ENCODE assay signal across 8 mouse cellular contexts in the genomic region with DNA sequence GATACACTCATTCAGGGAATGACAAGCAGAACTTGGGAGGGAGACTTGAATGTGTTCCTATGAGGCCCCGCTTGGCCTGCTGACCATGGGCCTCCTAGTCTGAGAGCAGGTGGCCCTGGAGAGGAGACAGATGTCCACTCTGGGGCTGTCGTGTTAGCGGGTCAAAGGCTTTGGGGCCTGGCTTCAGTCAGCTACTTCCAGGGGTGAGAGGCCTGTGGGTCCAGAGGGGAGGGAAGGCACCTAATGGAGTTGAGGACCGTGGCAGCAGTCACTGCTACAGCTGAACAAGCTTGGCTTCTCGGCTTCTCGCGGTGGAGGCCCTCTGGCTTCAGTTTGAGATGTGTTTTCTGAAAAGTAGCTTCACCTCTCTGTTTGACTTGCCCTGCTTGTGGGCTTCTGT. TPM values are rescaled to one million over a fixed set of nuclear protein-coding genes. Genes with fewer than 3 reads are reported as not detected.
A peak's percentile ranks its signal among the peaks of the same experiment; 100 is the strongest.
DNase-seq lines count a peak whose midpoint lies in the region; ATAC-seq lines count a peak whose summit lies in the region.
"Not testable (repeated sequence)": the region's sequence is repeated elsewhere in the genome, so short reads cannot be mapped to it uniquely, and the experiment has no call there.

No protein-coding gene starts in this region.

- H3K4me3 ChIP-seq in forebrain, embryonic 10.5 days; heart, embryonic 12.5 days; hindbrain, embryonic 10.5 days; hindbrain, embryonic 16.5 days (ENCODE audit: low read length); kidney, embryonic 16.5 days (ENCODE audit: low read length); midbrain, embryonic 11.5 days (ENCODE audit: low read depth, low read length); neural tube, embryonic 14.5 days (ENCODE audit: low read depth, low read length): not testable (repeated sequence)

- DNase-seq in MN1 (ENCODE audit: low spot score), result peak; percentile 61
- not testable (repeated sequence) for DNase-seq in forebrain, embryonic 10.5 days (ENCODE audit: extremely low spot score, low spot score); hindbrain, embryonic 10.5 days (ENCODE audit: low spot score); midbrain, embryonic 11.5 days (ENCODE audit: low spot score, missing footprints)

- H3K36me3 ChIP-seq in forebrain, embryonic 10.5 days (replicated peaks), result peaks cover 50% of the 10 kb centered on the region
- H3K36me3 ChIP-seq in heart, embryonic 12.5 days; hindbrain, embryonic 16.5 days (ENCODE audit: control insufficient read depth, insufficient read depth, low read length); kidney, embryonic 16.5 days (ENCODE audit: insufficient read depth, low read length); midbrain, embryonic 11.5 days (ENCODE audit: control insufficient read depth, insufficient read depth, low read length); neural tube, embryonic 14.5 days (ENCODE audit: control insufficient read depth, insufficient read depth, low read length): not testable (repeated sequence)
- H3K36me3 ChIP-seq in hindbrain, embryonic 10.5 days, result peaks cover 32% of the 10 kb centered on the region

- WGBS in forebrain, embryonic 10.5 days, result 47% methylated on average over 7 of the region's 7 CpGs
- WGBS in heart, embryonic 12.5 days, result 51% methylated on average over 7 of the region's 7 CpGs
- WGBS in hindbrain, embryonic 10.5 days, result 40% methylated on average over 7 of the region's 7 CpGs
- 34% methylated on average over 7 of the region's 7 CpGs for WGBS in hindbrain, embryonic 16.5 days
- WGBS in kidney, embryonic 16.5 days, result 28% methylated on average over 7 of the region's 7 CpGs
- 33% methylated on average over 7 of the region's 7 CpGs for WGBS in midbrain, embryonic 11.5 days
- WGBS in neural tube, embryonic 14.5 days, result 34% methylated on average over 7 of the region's 7 CpGs

- H3K27ac ChIP-seq in forebrain, embryonic 10.5 days, result peak overlapping the region; percentile 27; the same call in 1 of the 2 replicates
- H3K27ac ChIP-seq in heart, embryonic 12.5 days (ENCODE audit: poor library complexity, severe bottlenecking); kidney, embryonic 16.5 days (ENCODE audit: low read length); midbrain, embryonic 11.5 days (ENCODE audit: low read depth, low read length); neural tube, embryonic 14.5 days (ENCODE audit: low read depth, low read length): not testable (repeated sequence)
- H3K27ac ChIP-seq in hindbrain, embryonic 10.5 days, result peak overlapping the region; percentile 70
- H3K27ac ChIP-seq in hindbrain, embryonic 16.5 days (ENCODE audit: low read depth, low read length), result 0 out of 2 replicates have a peak overlapping the region, but pooled peaks have one; percentile 23

- H3K27me3 ChIP-seq in forebrain, embryonic 10.5 days (ENCODE audit: poor library complexity, severe bottlenecking); heart, embryonic 12.5 days (replicated peaks); hindbrain, embryonic 10.5 days (ENCODE audit: insufficient read depth, poor library complexity, severe bottlenecking); hindbrain, embryonic 16.5 days (replicated peaks; ENCODE audit: control insufficient read depth, insufficient read depth, low read length); kidney, embryonic 16.5 days (ENCODE audit: insufficient read depth, low read length); midbrain, embryonic 11.5 days (ENCODE audit: control insufficient read depth, insufficient read depth, low read length); neural tube, embryonic 14.5 days (ENCODE audit: control insufficient read depth, insufficient read depth, low read length): not testable (repeated sequence)

- not testable (repeated sequence) for ATAC-seq in heart, embryonic 12.5 days (ENCODE audit: insufficient number of reproducible peaks, low FRiP score)
- peak; percentile 29; the same call in 1 of the 2 replicates for ATAC-seq in hindbrain, embryonic 16.5 days
- peak; percentile 13; the same call in 1 of the 2 replicates for ATAC-seq in kidney, embryonic 16.5 days (ENCODE audit: low FRiP score, low TSS enrichment)
- 0 out of 2 replicates have a peak, but pooled peaks have one; percentile 6 for ATAC-seq in midbrain, embryonic 11.5 days (ENCODE audit: low FRiP score)
- ATAC-seq in neural tube, embryonic 14.5 days (ENCODE audit: low read depth), result peak; percentile 12; the same call in 1 of the 2 replicates

- peak overlapping the region; percentile 27; the same call in 1 of the 2 replicates for H3K9ac ChIP-seq in heart, embryonic 12.5 days
- H3K9ac ChIP-seq in hindbrain, embryonic 16.5 days (ENCODE audit: low read depth, low read length); kidney, embryonic 16.5 days (replicated peaks; ENCODE audit: low read length); midbrain, embryonic 11.5 days (ENCODE audit: low read length); neural tube, embryonic 14.5 days (replicated peaks; ENCODE audit: low read depth, low read length): not testable (repeated sequence)

- peaks cover 16% of the 10 kb centered on the region for H3K4me1 ChIP-seq in forebrain, embryonic 10.5 days
- H3K4me1 ChIP-seq in heart, embryonic 12.5 days (replicated peaks), result peaks cover 61% of the 10 kb centered on the region
- peaks cover 18% of the 10 kb centered on the region for H3K4me1 ChIP-seq in hindbrain, embryonic 10.5 days (replicated peaks)
- H3K4me1 ChIP-seq in hindbrain, embryonic 16.5 days (ENCODE audit: control insufficient read depth, insufficient read depth, low read depth, low read length), result peaks cover 10% of the 10 kb centered on the region
- H3K4me1 ChIP-seq in kidney, embryonic 16.5 days (ENCODE audit: insufficient read depth, low read length); midbrain, embryonic 11.5 days (ENCODE audit: control insufficient read depth, insufficient read depth, low read length); neural tube, embryonic 14.5 days (ENCODE audit: control insufficient read depth, insufficient read depth, low read length): not testable (repeated sequence)

- H3K4me2 ChIP-seq in heart, embryonic 12.5 days; hindbrain, embryonic 16.5 days (ENCODE audit: low read length); kidney, embryonic 16.5 days (replicated peaks; ENCODE audit: low read depth, low read length); midbrain, embryonic 11.5 days; neural tube, embryonic 14.5 days (ENCODE audit: low read depth, low read length): not testable (repeated sequence)

- not testable (repeated sequence) for H3K9me3 ChIP-seq in forebrain, embryonic 10.5 days; heart, embryonic 12.5 days (replicated peaks); hindbrain, embryonic 10.5 days; hindbrain, embryonic 16.5 days (ENCODE audit: control insufficient read depth, low read length); kidney, embryonic 16.5 days (ENCODE audit: low read length); midbrain, embryonic 11.5 days (ENCODE audit: control insufficient read depth, low read length); neural tube, embryonic 14.5 days (ENCODE audit: control insufficient read depth, low read length)

RNA-seq across cellular contexts. Expression of gene Prep, which starts 17.0 kb away (rescaled TPM):
- 38.2 and 40.2 TPM in 2 replicates for polyA plus RNA-seq in forebrain, embryonic 10.5 days (2016; fragmentation: Nextera tagmentation; extraction: Ambion mirVana)
- 29.9 and 31.0 TPM in 2 replicates for polyA plus RNA-seq in heart, embryonic 12.5 days (2016; fragmentation: Nextera tagmentation; extraction: Ambion mirVana)
- 34.0 and 38.3 TPM in 2 replicates for polyA plus RNA-seq in hindbrain, embryonic 10.5 days (2016; fragmentation: Nextera tagmentation; extraction: Ambion mirVana)
- 26.9 and 28.1 TPM in 2 replicates for polyA plus RNA-seq in hindbrain, embryonic 16.5 days (2015; fragmentation: Nextera tagmentation; extraction: Ambion mirVana)
- 26.6 and 26.7 TPM in 2 replicates for polyA plus RNA-seq in kidney, embryonic 16.5 days (2015; fragmentation: Nextera tagmentation; extraction: Ambion mirVana)
- polyA plus RNA-seq in midbrain, embryonic 11.5 days (2014; fragmentation: Nextera tagmentation; extraction: Ambion mirVana), result 27.3 and 29.2 TPM in 2 replicates
- 18.3 and 25.5 TPM in 2 replicates for polyA plus RNA-seq in neural tube, embryonic 14.5 days (2014; fragmentation: Nextera tagmentation; extraction: Ambion mirVana)
